Mouse (Mus musculus) cortical plate, adult 2 months (tissue): ENCODE measurements at regions not wholly inside any gene's neighbourhood (a gene's known extent, or its start where the extent isn't known, plus 50 kb on each side); places are given as distances from the start of the nearest gene placed in this dataset.

ENCODE experiments used
- CTCF ChIP-seq: fragments of 200-500 bp; IDR thresholded peaks from 2 replicates; pipeline ENCODE4 v1.5.1; 2011; ENCODE audit warnings: mild to moderate bottlenecking, control low read depth, low read length; ENCODE audit not compliant: insufficient read depth; ENCODE audit errors: extremely low read depth
- POLR2A ChIP-seq: fragments of 200-500 bp; IDR thresholded peaks from 2 replicates; pipeline ENCODE4 v1.6.1; 2011; ENCODE audit warnings: mild to moderate bottlenecking, low read length, control low read depth; ENCODE audit not compliant: insufficient read depth; ENCODE audit errors: extremely low read depth

DNA sequence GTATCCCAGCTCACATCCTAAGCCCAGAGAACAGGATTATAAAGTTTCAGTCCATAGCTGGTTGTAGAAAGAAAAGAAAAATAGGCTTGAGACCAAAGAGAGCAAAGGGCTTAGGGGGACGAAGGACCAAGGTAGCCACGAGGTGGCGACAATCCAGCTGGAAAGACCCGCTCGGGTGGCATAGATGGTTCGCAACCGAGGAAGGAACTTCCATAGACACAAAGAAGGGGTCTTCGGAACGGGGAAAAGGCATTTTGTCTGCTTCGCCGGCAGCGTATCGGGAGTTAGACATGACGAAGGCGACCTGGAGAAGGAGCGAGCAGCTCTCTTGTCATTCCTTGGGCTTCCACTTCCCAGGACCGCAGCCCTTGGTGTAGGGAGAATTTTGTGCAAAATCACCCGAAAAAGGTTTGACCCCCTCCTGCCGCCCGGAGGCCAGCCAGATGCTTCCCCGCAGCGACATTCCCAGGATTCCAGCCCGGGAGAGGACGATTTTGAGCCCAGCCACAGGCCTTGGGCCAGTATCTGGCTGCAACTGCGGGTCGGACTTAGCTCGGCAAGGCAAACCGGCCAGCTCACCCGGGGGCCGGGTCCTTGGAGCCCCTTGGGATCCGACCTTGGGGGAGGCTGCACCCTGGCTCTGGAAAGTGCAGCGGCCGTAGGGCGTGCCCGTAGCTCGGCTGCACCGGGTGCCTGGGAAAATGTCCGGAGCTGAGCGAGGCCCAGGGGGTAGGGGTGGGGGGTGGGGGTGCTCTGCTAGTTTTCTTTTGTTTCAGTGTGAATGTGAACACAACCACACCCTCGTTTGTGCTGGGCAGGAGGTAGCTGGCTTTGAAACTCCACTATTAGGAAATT is 184.5 kb upstream of the Foxn2 start:
- peak; percentile 73 for TF ChIP-seq CTCF
- 0 out of 2 replicates have a peak, but pooled peaks have one; percentile 38 for TF ChIP-seq POLR2A
